ENCODE assay signal across 7 mouse cellular contexts in genomic region chr17:47973563-47974472, GRCm38 (mm10). TPM values are rescaled to one million over a fixed set of nuclear protein-coding genes. Genes with fewer than 3 reads are reported as not detected.
DNase-seq lines count a peak whose midpoint lies in the region; ATAC-seq and TF ChIP-seq lines count a peak whose summit lies in the region.

No protein-coding gene starts in this region.

- TF ChIP-seq CTCF in bone marrow macrophage, adult 2 months (IDR thresholded peaks at IDR 0.05; ENCODE audit: low read depth, low read length) = no peak

- ATAC-seq in hindbrain, embryonic 15.5 days (ENCODE audit: low FRiP score, low read depth) = peak; percentile 47; the same call in 1 of the 2 replicates
- peak; percentile 49 for ATAC-seq in midbrain, embryonic 11.5 days (ENCODE audit: low FRiP score)
- ATAC-seq in stomach, embryonic 14.5 days (ENCODE audit: insufficient number of reproducible peaks, insufficient read depth, low FRiP score, low read depth) = peak; percentile 75

- no peak for TF ChIP-seq POLR2A in bone marrow macrophage, adult 2 months (IDR thresholded peaks at IDR 0.05; ENCODE audit: borderline replicate concordance, low read depth, low read length)

- H3K9ac ChIP-seq in hindbrain, embryonic 15.5 days = no peak overlapping the region
- H3K9ac ChIP-seq in midbrain, embryonic 11.5 days (ENCODE audit: low read length) = peak overlapping the region; percentile 48
- H3K9ac ChIP-seq in stomach, embryonic 14.5 days (replicated peaks; ENCODE audit: low read depth, low read length) = peak overlapping the region; percentile 22

- no peaks in the 10 kb centered on the region for H3K9me3 ChIP-seq in hindbrain, embryonic 15.5 days
- no peaks in the 10 kb centered on the region for H3K9me3 ChIP-seq in limb, embryonic 10.5 days (replicated peaks)
- no peaks in the 10 kb centered on the region for H3K9me3 ChIP-seq in midbrain, embryonic 11.5 days (ENCODE audit: control insufficient read depth, low read length)
- no peaks in the 10 kb centered on the region for H3K9me3 ChIP-seq in stomach, embryonic 14.5 days (ENCODE audit: control insufficient read depth, low read depth, low read length)

- H3K36me3 ChIP-seq in hindbrain, embryonic 15.5 days = no peaks in the 10 kb centered on the region
- H3K36me3 ChIP-seq in limb, embryonic 10.5 days = no peaks in the 10 kb centered on the region
- no peaks in the 10 kb centered on the region for H3K36me3 ChIP-seq in midbrain, embryonic 11.5 days (ENCODE audit: control insufficient read depth, insufficient read depth, low read length)
- H3K36me3 ChIP-seq in stomach, embryonic 14.5 days (ENCODE audit: control insufficient read depth, insufficient read depth, low read length) = no peaks in the 10 kb centered on the region

- H3K4me1 ChIP-seq in bone marrow macrophage, adult 2 months (ENCODE audit: control insufficient read depth, insufficient read depth, low read length) = 0 out of 2 replicates have a peak, but pooled peaks cover 2% of the 10 kb centered on the region
- H3K4me1 ChIP-seq in hindbrain, embryonic 15.5 days (replicated peaks) = peaks cover 34% of the 10 kb centered on the region
- peaks cover 55% of the 10 kb centered on the region for H3K4me1 ChIP-seq in limb, embryonic 10.5 days
- peaks cover 40% of the 10 kb centered on the region for H3K4me1 ChIP-seq in midbrain, embryonic 11.5 days (ENCODE audit: control insufficient read depth, insufficient read depth, low read length)
- H3K4me1 ChIP-seq in stomach, embryonic 14.5 days (ENCODE audit: control insufficient read depth, insufficient read depth, low read length) = peaks cover 38% of the 10 kb centered on the region

- peak overlapping the region; percentile 87 for H3K4me2 ChIP-seq in hindbrain, embryonic 15.5 days
- H3K4me2 ChIP-seq in midbrain, embryonic 11.5 days = peak overlapping the region; percentile 68
- peak overlapping the region; percentile 52 for H3K4me2 ChIP-seq in stomach, embryonic 14.5 days (replicated peaks; ENCODE audit: low read depth, low read length)

- peaks cover 18% of the 10 kb centered on the region for H3K27me3 ChIP-seq in hindbrain, embryonic 15.5 days
- peaks cover 61% of the 10 kb centered on the region for H3K27me3 ChIP-seq in limb, embryonic 10.5 days (ENCODE audit: low read depth, poor library complexity, severe bottlenecking)
- H3K27me3 ChIP-seq in midbrain, embryonic 11.5 days (ENCODE audit: control insufficient read depth, insufficient read depth, low read length) = peaks cover 6% of the 10 kb centered on the region; the same call in 1 of the 2 replicates
- no peaks in the 10 kb centered on the region for H3K27me3 ChIP-seq in stomach, embryonic 14.5 days (ENCODE audit: control insufficient read depth, insufficient read depth, low read length)

- peak overlapping the region; percentile 32 for H3K4me3 ChIP-seq in bone marrow macrophage, adult 2 months (ENCODE audit: insufficient read depth, low read length)
- H3K4me3 ChIP-seq in hindbrain, embryonic 15.5 days = peak overlapping the region; percentile 44
- H3K4me3 ChIP-seq in limb, embryonic 10.5 days = peak overlapping the region; percentile 45
- H3K4me3 ChIP-seq in midbrain, embryonic 11.5 days (ENCODE audit: low read depth, low read length) = peak overlapping the region; percentile 32
- H3K4me3 ChIP-seq in stomach, embryonic 14.5 days (ENCODE audit: low read depth, low read length) = peak overlapping the region; percentile 15

- no peak overlapping the region for H3K27ac ChIP-seq in bone marrow macrophage, adult 2 months (ENCODE audit: insufficient read depth, low read depth, low read length)
- H3K27ac ChIP-seq in hindbrain, embryonic 15.5 days (replicated peaks) = 0 out of 2 replicates have a peak overlapping the region, but pooled peaks have one; percentile 11
- peak overlapping the region; percentile 91 for H3K27ac ChIP-seq in limb, embryonic 10.5 days
- H3K27ac ChIP-seq in midbrain, embryonic 11.5 days (ENCODE audit: low read depth, low read length) = peak overlapping the region; percentile 64
- peak overlapping the region; percentile 90 for H3K27ac ChIP-seq in stomach, embryonic 14.5 days (ENCODE audit: low read length)

- 3% methylated on average over 61 of the region's 61 CpGs for WGBS in hindbrain, embryonic 15.5 days
- WGBS in limb, embryonic 10.5 days = 2% methylated on average over 61 of the region's 61 CpGs
- WGBS in midbrain, embryonic 11.5 days = 1% methylated on average over 61 of the region's 61 CpGs
- 2% methylated on average over 61 of the region's 61 CpGs for WGBS in stomach, embryonic 14.5 days

- DNase-seq in NIH3T3 (ENCODE audit: low read depth) = peak; percentile 85
- peak; percentile 65 to 78 for DNase-seq in gastrocnemius, adult 8-10 months (ENCODE audit: low spot score in 2 of 2)
- peak; percentile 86 for DNase-seq in limb, embryonic 10.5 days (ENCODE audit: low spot score)
- peak; percentile 96 for DNase-seq in midbrain, embryonic 11.5 days (ENCODE audit: low spot score, missing footprints)

RNA-seq across cellular contexts. Expression of gene Foxp4, which starts 49.4 kb away (rescaled TPM):
- 5.2 and 6.0 TPM in 2 replicates for polyA plus RNA-seq in bone marrow macrophage, adult 2 months (2012; ENCODE audit: insufficient read depth, insufficient read length, missing spikeins)
- total RNA-seq in gastrocnemius, adult 8-10 months (2022) = 1 to 10 TPM; 5.9 to 7.8 (median 6.6) TPM
- 34.3 and 42.2 TPM in 2 replicates for polyA plus RNA-seq in hindbrain, embryonic 15.5 days (2015; fragmentation: Nextera tagmentation; extraction: Ambion mirVana)
- 23.2 and 27.2 TPM in 2 replicates for polyA plus RNA-seq in limb, embryonic 10.5 days (2016; fragmentation: Nextera tagmentation; extraction: Ambion mirVana)
- 24.6 and 27.5 TPM in 2 replicates for polyA plus RNA-seq in midbrain, embryonic 11.5 days (2014; fragmentation: Nextera tagmentation; extraction: Ambion mirVana)
- 41.8 and 43.3 TPM in 2 replicates for polyA plus RNA-seq in stomach, embryonic 14.5 days (2014; fragmentation: Nextera tagmentation; extraction: Ambion mirVana)
